Mouse (Mus musculus) gastrocnemius, postnatal 14 days (tissue): ENCODE measurements around the gene Cd82. TPM values are rescaled to one million over a fixed set of nuclear protein-coding genes. Genes with fewer than 3 reads are reported as not detected.

Source experiments
- DNase-seq: peaks from one replicate; pipeline ENCODE4 v3.0.0; 2021; ENCODE audit warnings: mixed read lengths
- intact Hi-C: fragments of 180-260 bp; cut with DNase I; formaldehyde crosslinking; loops from one replicate; pipeline ENCODE4 v1.15.1; 2025; ENCODE audit warnings: low total_unique reads
- microRNA-seq, 2 experiments: library from miRNA; unstranded; fragments of <30 nt; microRNA quantifications; one replicate each; pipeline ENCODE4 v1.2.0; 2021
- total RNA-seq, 2 experiments: library from RNA; stranded (reverse); gene quantifications; 2 replicates each; pipeline ENCODE4 v1.2.3; 2021

Gene Cd82
- total RNA-seq, 2 experiments from 2014 or later = 15.6 to 26.3 TPM

- no peak for DNase-seq
- intact Hi-C loops = no loop called here
These were observed 79.1 kb downstream of the Cd82 start for GRCm38 (mm10) chr2:93383831-93384230.

DNA sequence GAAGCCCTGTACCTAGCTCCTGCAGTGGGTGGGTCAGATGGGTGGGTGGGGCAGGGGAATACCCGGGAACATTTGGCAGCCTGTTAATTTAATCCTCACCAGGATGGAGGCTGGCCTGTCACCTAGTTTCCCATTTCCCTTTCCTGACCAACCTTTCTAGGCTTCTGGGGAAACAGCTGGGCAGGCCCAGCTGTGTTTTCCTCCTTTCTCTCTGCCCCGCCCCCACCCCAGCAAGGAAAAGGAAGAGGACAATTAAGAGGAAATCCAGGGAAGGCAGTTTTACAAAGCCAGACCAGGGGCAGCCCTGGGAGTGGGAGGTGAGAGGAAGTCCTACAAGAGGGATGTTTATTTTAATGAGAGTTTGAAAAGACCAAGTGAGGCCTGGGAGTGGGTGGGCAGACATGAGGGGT lies 82.3 kb downstream of the Cd82 start:
- intact Hi-C loops = no loop called here
- no peak for DNase-seq

GRCm38 (mm10) chr2:93377797-93378196 lies 85.1 kb downstream of the Cd82 start:
- DNase-seq = no peak
- intact Hi-C loops = no loop called here

GRCm38 (mm10) chr2:93377157-93377556 lies 85.8 kb downstream of the Cd82 start:
- intact Hi-C loops = no loop called here
- DNase-seq = no peak

- no peak for DNase-seq
- intact Hi-C loops = no loop called here
These were observed 90.1 kb downstream of the Cd82 start for GRCm38 (mm10) chr2:93372872-93373271.

DNA sequence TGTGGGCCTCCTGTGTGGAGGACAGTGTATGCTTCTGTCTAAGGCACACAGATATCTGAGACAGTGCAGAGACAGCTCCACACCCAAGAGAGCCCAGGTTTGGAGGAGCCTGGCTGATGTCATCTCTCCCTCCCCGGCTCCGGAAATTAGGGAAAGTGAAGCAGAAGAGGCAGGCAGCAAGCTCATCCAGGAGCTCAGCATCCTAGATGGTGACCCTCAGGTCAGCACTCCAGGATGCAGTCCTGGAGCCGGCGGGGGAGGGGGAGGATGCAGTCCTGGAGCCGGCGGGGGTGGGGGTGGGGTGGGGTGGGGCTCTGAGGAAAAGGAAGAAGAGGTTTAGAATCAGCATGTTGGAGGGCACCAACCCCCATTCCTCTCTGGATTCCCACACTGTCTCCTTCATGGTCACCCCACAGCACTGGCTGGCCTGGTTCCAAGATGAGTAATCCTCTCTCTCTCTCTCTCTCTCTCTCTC lies 90.8 kb downstream of the Cd82 start:
- no peak for DNase-seq
- intact Hi-C loops = no loop called here

Small RNAs within 50 kb of the gene (microRNA-seq; reads per million reads assigned to microRNA genes)
- 0.32 to 1.0 reads per million in 2 experiments for gene Mir7001

Other genes starting within 250 kb of the Cd82 start
- gene Tspan18, start 128.6 kb downstream of the Cd82 start, total RNA-seq = 10 to 100 TPM in 1 of 2 experiments, 1 to 10 TPM in 1; 9.7 to 11.4 TPM
- gene Gm10803, start 97.4 kb upstream of the Cd82 start, total RNA-seq = not detected
- under 1 TPM; 0.40 to 0.51 TPM for gene Alx4, start 179.2 kb upstream of the Cd82 start, total RNA-seq